Mouse (Mus musculus) testis, adult 2 months (tissue): ENCODE results near the gene Entpd7.

Source experiments
- CTCF ChIP-seq: fragments of 200-500 bp; IDR thresholded peaks from 2 replicates; pipeline ENCODE4 v1.5.1; 2012; ENCODE audit warnings: low read depth, mild to moderate bottlenecking, inconsistent platforms, low read length, moderate library complexity; ENCODE audit not compliant: control insufficient read depth, insufficient read depth, insufficient replicate concordance
- POLR2A ChIP-seq: fragments of 200-500 bp; IDR thresholded peaks from 2 replicates; pipeline ENCODE4 v1.6.1; 2012; ENCODE audit warnings: low read depth, mild to moderate bottlenecking, inconsistent platforms, low read length, moderate library complexity; ENCODE audit not compliant: control insufficient read depth

GRCm38 (mm10) chr19:43704211-43704610 lies 14.7 kb downstream of the Entpd7 start:
- TF ChIP-seq CTCF (no peak), POLR2A (no peak)
